Mouse (Mus musculus) monocyte, adult 2 months (primary cell): ENCODE measurements around the gene Tfeb.

Source experiments
- DNase-seq, 2 experiments: peaks; one replicate each; pipeline ENCODE4 v3.0.0; 2022; ENCODE audit warnings: low spot score in 2 of 2, low read depth in 1 of 2

Tfeb gene

DNA sequence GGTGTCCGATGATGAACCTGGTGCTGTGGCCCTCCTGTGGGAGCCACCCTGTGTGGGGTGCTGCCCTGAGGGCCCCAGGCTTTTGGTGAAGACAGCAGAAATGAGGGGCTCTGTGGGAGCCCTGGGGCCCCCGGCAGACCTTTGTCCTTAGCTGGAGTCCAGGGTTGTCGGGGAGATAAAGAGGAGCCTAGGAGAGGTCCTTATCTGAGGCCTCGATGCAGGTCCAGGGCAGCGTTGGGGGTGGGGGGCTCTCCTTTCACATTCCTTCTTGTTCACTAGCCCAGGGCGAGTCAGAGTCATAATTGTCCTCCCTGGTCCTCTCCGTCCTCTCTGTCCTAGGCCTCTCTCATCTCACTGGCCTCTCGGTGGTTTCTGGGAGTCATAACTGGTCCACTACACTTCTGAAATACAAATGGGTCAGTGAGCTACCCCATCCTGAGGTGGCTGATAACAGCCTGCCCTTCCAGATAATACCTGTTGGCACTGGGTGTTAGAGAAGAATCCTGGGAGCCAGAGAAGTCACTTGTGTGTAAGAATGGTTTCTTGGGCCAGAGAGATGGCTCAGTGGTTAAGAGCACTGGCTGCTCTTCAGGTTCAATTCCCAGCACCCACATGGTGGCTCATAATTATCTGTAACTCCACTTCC, 16.4 kb downstream of the Tfeb start:
- DNase-seq: no peak

- DNase-seq: peak in 1 of 2 experiments; percentile 81
These were observed 17.4 kb downstream of the Tfeb start for GRCm38 (mm10) chr17:47754246-47754645.

DNA sequence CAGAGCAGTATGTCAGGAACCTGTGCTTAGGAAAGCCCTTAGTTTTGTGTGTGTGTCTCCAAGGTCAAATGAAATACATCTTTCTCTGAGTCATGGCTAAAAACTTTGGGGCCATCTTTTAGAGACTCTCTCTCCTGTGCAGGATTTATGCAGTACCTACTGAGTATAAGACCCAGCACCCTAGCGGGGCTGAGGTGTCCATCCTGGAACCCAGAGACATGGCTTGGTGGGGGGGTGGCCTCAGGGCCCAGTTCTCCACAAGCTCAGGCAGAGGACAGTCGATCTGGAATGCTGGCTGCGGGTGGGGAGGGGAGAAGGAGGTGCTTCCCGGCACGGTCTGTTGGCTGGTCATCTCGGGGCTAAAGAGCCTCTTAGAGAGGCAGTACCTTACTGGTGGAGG, 19.5 kb downstream of the Tfeb start:
- DNase-seq: no peak

DNA sequence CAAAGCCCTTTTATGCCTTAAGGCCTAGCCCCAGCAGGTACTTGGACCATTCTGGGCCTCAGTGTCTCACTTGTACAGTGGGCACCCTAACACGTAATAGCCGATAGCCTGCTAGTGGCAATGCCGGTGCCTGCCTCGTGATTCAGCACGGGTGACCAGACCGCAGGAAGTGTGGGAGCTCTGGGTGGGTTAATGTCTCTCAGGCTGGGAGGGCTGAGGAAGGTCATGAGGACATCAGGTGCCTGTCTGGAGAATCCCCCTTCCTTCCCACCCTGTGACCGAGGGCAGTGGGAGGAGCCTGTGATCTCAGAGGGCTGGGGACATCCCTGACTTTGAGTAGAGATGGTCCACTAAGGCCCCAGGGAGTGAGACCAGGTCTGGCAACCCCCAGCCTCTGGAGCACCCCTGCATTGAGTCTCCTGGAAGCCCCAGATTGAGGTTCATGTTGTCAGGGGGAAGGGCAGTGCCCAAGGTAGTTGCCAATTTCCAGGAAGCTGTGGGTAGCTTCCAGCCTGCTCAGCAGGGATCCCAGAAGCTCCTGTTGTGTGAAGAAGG, 20.3 kb downstream of the Tfeb start:
- peak in 1 of 2 experiments; percentile 77 for DNase-seq

DNA sequence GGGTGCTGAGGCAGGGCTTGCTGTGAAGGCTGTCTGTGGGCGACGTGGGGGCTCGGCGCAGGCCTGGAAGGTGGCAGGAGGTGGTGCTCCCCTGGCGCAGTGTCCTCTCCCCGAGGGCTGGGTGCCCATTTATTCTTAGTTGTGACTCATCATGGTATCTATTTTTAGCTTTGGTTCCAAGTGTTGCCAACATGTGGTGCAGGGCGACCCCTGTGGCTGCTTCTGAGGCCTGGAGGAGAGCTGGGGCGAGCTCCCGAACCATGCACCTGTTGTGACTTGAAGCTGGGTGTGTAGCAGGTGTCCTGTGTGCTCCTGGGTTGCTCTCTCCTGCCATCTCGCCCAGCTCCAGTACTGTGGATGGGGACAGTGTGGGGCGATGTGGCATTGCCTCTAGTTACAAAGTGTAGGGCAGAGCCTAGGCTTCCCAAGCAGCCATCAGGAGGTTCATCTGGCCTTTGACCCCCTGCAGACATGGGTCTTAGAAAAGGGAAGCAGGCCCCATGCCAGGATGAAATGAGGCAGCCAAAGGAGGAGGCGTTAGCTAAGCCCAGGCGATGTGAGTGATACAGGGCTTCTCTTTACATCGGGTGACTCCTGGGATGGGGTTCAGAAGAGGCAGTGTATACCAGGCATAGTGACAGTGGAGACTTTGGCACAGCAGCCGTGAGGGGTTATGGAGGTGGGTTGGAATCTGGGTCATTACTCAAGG, 23.0 kb downstream of the Tfeb start:
- DNase-seq: peak in 1 of 2 experiments; percentile 62

- no peak for DNase-seq
These were observed 25.2 kb downstream of the Tfeb start for GRCm38 (mm10) chr17:47762028-47762427.

GRCm38 (mm10) chr17:47762518-47763340, 25.9 kb downstream of the Tfeb start:
- DNase-seq: no peak

DNA sequence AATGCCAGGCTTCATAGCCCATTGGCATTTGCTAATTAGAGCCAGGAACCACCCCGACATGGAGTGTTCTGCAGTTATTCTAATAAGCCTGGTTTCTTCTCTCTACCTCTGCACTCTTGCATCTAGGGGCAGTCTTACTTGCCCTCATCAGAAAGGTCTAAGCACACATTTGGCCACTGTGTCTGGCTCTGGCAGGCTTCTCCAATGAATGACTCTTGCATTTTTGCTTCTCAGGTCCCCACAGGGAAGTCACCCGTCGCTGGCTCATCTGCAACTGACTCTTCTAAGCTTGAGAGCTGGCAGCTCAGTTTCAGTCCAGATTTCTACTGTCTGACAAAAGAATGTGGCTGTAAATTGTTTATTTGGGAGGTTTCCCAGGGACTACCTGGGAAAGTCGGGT, 29.2 kb downstream of the Tfeb start:
- DNase-seq: no peak

DNA sequence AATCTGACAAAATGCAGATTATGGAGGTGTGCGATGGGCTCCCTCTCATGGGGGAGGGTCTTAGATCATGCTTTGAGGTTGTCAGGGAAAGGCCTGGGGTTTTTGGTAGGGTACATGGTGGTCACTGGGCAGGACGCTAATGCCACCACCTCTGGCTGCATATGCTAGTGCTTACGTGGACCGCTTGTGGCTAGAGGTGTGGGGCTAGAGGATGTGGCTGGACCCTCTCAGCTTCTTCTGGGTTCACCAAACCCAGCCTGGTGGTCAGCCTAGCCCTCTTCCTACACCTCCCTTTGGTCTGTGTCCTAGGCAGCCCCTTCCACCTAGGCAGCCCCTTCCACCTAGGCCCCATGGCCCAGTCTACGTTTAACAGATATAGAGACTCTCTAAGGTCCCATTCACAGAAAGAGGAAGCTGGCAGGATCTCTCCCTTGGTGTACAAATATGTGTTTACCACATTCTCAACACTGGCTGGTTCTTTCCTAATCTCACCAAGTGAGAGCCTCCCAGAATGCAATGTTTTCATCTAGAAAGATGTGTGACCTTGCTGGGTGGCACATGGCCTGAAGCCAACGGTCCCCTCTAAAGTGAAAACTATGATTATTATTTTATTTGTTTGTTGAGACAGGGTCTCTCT, 29.7 kb downstream of the Tfeb start:
- DNase-seq: peak in 1 of 2 experiments; percentile 63

DNA sequence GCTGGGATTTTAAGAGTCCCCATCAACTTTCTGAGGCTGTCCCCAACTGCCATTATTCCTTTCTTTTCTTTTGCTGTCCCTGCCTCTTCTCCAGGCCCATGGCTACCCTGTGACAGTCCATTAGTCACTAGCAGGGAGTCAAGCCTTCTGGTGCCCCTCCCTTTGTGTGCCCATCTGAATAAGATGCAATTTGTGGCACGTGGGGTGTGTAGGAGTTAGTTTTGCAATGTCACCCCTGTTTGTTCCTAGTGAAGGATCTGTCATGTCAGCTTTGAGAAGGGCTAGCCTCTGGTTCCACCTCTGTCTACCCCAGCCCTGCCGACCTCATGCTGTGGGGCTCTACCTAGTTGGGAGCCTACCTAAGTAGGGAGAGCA, 30.2 kb downstream of the Tfeb start:
- peak in 1 of 2 experiments; percentile 67 for DNase-seq

- DNase-seq: no peak
These were observed 30.8 kb downstream of the Tfeb start for GRCm38 (mm10) chr17:47767456-47768141.

GRCm38 (mm10) chr17:47768707-47769276, 32.0 kb downstream of the Tfeb start:
- DNase-seq: peak; percentile 88 to 91

DNA sequence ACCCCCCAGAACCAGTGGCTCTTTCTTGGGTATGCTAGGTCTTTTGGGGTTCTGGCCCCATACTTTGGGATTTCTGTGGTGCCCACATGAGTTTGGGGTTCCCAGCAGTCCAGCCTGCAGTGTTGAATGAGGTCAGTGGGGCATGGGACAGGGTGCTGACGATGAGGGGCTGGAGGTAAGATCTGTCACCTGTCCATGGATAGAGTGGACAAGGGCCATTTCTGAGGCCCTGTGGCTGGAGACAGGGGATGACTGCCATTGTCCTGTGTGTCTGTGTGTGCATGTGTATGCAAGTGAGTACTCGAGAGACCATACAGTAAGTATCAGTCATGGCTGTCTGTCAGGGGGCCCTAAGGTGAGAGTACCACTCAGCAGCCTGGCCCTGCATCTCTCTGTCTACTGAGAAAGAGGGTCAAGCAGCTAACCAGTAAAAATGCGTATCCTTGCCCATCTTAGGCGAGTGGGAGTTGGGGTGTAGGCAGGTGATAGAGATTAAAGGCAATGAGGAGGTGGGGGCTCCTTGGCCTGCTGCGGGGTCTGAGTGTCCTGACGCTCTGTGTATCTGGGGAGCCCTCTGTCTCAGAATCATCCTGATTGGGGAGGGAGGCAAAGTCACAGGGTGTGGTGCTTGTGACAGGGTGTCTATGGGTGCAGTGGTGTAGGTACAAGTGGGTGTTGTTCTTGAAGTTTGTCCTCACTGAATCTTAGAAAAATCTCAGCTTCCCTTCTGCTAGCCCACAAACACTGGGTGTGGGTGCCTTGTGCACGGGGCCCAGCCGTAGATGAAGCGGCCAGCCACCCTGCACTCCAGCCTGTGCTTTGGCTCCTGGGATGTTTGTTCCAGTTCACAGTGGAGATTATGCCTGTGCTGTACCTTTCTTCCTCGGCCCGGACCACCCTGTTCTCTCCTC, 32.8 kb downstream of the Tfeb start:
- peak in 1 of 2 experiments; percentile 40 for DNase-seq

DNA sequence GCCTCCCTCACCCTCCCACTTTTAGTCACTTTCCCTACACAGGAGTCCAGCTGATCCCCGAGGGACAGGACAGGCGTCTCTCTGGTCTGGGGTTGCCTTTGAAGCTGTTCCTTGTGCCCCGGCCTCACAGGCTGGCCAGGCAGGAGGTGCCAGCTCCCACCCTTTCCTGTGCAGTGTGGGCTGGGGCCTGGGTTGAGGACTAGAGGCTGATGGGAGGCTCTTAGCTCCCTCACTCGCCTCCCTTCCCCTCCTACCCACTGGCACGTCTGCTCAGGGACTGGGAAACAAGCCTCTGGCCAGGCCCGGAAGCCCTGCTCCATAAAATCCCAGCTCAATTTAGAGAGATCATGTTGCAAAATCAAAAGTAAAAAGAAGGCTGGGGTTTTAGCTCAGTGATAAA, 36.8 kb downstream of the Tfeb start:
- DNase-seq: no peak

DNA sequence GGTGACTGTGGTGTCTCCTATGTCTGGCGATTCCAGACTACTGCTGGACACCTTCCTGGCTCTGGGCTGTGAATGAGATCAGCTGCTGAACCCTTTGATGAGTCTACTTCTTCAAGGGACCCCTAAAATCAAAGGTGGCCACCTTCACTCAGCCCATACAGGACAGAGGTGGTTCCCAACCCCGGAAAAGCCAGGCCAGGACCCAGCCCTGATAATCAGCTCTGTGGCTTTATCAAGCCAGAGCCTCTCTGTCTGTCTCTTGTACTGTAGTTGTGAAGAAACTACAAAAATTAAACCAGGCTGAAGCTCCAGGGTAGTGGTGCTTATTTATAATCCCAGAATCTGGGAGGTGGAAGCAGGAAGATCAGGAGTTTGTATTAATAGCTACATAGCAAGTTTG, 40.3 kb downstream of the Tfeb start:
- no peak for DNase-seq

- DNase-seq: no peak
These were observed 43.6 kb downstream of the Tfeb start for GRCm38 (mm10) chr17:47780470-47780869.

DNA sequence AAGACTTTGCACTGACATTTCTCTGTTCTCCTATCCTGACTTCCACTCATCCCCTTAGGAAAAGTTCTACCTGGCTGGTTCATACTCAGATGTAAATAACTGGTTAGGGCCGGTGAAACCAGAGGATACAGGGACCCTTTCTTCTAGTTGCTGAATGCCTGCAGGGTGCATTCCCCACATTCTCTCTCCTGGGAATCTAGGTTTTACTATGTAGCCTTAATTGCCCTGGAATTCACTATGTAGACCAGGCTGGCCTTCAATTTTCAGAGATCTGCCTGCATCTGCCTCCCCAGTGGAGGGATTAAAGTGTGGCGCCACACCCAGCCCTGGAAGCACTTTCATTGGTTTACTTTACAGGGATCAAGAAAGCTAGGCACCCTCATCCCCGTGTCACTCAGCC, 45.7 kb downstream of the Tfeb start:
- no peak for DNase-seq

GRCm38 (mm10) chr17:47783445-47784223, 46.8 kb downstream of the Tfeb start:
- DNase-seq: no peak
